Mouse (Mus musculus) midbrain, embryonic 11.5 days (tissue): ENCODE results near the gene Gtsf2. TPM values are rescaled to one million over a fixed set of nuclear protein-coding genes. Genes with fewer than 3 reads are reported as not detected.

Source experiments
- ATAC-seq: fragments of 200-750 bp; cut with Nextera tagmentation; 2 replicates; pipeline ENCODE4 v1.8.0; 2017; ENCODE audit warnings: moderate TSS enrichment, moderate library complexity; ENCODE audit not compliant: low FRiP score
- DNase-seq: peaks from one replicate; pipeline ENCODE4 v3.0.0; 2015; ENCODE audit warnings: low spot score; ENCODE audit errors: missing footprints
- H3K27ac ChIP-seq: fragments of 300-500 bp; sonication (generic); 2 replicates; pipeline ENCODE4 v1.5.1; 2014; ENCODE audit warnings: low read depth, low read length
- H3K27me3 ChIP-seq: fragments of 300-500 bp; sonication (generic); 2 replicates; pipeline ENCODE4 v1.6.1; 2014; ENCODE audit warnings: mild to moderate bottlenecking, low read length, moderate library complexity, mixed read lengths; ENCODE audit not compliant: control insufficient read depth, insufficient read depth
- H3K36me3 ChIP-seq: fragments of 300-500 bp; sonication (generic); 2 replicates; pipeline ENCODE4 v1.6.1; 2014; ENCODE audit warnings: mild to moderate bottlenecking, low read length, moderate library complexity, mixed read lengths; ENCODE audit not compliant: control insufficient read depth, insufficient read depth
- H3K4me1 ChIP-seq: fragments of 300-500 bp; sonication (generic); 2 replicates; pipeline ENCODE4 v1.6.1; 2014; ENCODE audit warnings: low read length; ENCODE audit not compliant: control insufficient read depth, insufficient read depth
- H3K4me2 ChIP-seq: fragments of 300-500 bp; sonication (generic); 2 replicates; pipeline ENCODE4 v1.6.1; 2014; ENCODE audit warnings: mild to moderate bottlenecking, moderate library complexity
- H3K4me3 ChIP-seq: fragments of 300-500 bp; sonication (generic); 2 replicates; pipeline ENCODE4 v1.5.1; 2014; ENCODE audit warnings: low read depth, low read length
- H3K9ac ChIP-seq: fragments of 300-500 bp; sonication (generic); 2 replicates; pipeline ENCODE4 v1.6.1; 2014; ENCODE audit warnings: low read length
- H3K9me3 ChIP-seq: fragments of 300-500 bp; sonication (generic); 2 replicates; pipeline ENCODE4 v1.6.1; 2016; ENCODE audit warnings: low read length; ENCODE audit not compliant: control insufficient read depth
- WGBS: fragments of 180-500 bp; shearing (Covaris S2); extraction: QIAGEN DNeasy Blood & Tissue Kit; methylation state at CpG from one replicate; pipeline ENCODE4 v1.1.7; 2014; 5-methylcytosine and 5-hydroxymethylcytosine counted together
- polyA plus RNA-seq: library from polyadenylated mRNA; unstranded; fragments of >200 nt; fragmentation: Nextera tagmentation; extraction: Ambion mirVana; gene quantifications from 2 replicates; pipeline ENCODE4 v1.2.1, GENCODE M21; 2014

Gene Gtsf2
- polyA plus RNA-seq: 0.23 TPM in 1 of 2 replicates, not detected in the other

DNA sequence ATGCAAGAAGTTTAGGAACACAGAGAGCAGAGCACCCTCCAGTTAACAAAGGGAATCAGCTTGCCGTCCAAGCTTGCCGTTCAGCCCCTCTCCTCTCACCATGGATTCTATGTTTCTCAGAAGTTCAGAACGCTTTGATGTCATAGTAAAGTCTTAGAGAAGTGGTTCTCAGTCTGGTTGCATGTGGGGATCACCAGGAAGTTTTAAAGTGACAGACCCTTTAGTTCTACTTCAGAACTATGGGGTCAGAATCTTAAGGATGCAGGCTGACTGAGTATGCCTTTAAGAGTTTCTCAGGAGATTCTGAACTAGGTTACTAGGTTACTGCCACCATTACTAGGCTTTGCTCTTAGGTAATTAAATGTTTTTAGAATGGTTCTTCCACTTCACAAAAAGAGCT lies at the start of gene Gtsf2:
Gtsf2 (minus strand) TSS at position 101 of the 400 bp plus-strand sequence.
- no peaks in the 10 kb centered on the region for H3K9me3 ChIP-seq
- H3K27me3 ChIP-seq: no peaks in the 10 kb centered on the region
- no peaks in the 10 kb centered on the region for H3K36me3 ChIP-seq
- H3K27ac ChIP-seq: no peak within 1 kb of the TSS
- H3K4me1 ChIP-seq: no peaks in the 10 kb centered on the region
- WGBS: 27% methylated on average over 3 of the region's 3 CpGs
- DNase-seq (no peak), ATAC-seq (no peak)
- H3K4me2 ChIP-seq: no peak within 1 kb of the TSS
- H3K4me3 ChIP-seq: no peak within 1 kb of the TSS
- H3K9ac ChIP-seq: no peak within 1 kb of the TSS

DNA sequence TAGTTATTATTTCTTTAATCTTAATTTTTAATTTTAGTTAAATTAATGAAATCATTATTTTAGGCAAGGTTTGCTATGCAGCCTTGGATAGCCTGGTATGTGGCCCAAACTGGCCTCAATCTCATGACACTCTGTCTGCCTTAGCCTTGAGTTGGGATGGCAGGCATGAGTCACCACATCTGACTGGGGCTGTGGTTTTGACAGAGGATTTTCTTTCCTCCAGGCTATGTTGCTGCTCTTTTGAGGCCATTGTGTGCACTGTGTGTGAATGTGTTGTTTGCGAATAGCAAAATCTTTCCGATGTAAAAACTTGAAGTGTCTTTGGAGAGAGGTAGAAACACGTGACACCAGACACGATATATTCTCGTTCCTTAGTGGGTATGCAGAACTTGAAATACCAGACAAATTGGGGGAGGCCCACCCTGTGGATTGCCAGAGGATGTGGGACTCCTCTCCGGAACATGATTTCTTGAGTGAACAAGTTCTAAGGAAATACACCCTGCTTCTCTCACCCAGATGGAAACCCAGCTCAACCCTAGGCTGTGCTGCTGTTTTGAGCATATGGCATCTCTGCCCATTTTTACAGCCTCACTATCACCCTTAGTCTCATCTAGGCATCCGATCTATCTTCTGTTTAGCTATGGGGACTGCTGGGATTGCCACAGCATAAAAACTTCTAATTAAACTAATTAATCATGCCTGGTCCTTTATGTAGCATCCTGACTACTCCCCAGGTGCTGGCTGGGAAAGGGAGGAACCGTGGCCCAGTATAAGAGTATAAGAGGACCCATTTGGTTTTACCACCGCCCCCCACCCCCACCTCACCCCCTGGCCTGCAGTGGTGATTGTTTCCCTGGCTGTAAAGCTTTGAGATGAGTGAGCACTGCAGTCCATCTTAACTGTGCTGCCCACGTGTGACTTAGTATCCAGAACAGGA lies 48.2 kb upstream of the Gtsf2 start:
- H3K4me1 ChIP-seq: 0 out of 2 replicates have a peak, but pooled peaks cover 5% of the 10 kb centered on the region
- ATAC-seq: no peak
- H3K36me3 ChIP-seq: no peaks in the 10 kb centered on the region
- no peaks in the 10 kb centered on the region for H3K9me3 ChIP-seq
- H3K27me3 ChIP-seq: no peaks in the 10 kb centered on the region
- H3K4me2 ChIP-seq: no peak overlapping the region
- H3K4me3 ChIP-seq: no peak overlapping the region
- WGBS: 81% methylated on average over 10 of the region's 10 CpGs
- H3K27ac ChIP-seq: no peak overlapping the region
- H3K9ac ChIP-seq: no peak overlapping the region
- DNase-seq: peak; percentile 69

GRCm38 (mm10) chr15:103488336-103488735 lies 40.1 kb upstream of the Gtsf2 start:
- Histone ChIP-seq H3K27me3 (no peaks in the 10 kb centered on the region), H3K9me3 (no peaks in the 10 kb centered on the region), H3K4me1 (peaks cover 7% of the 10 kb centered on the region; the same call in 1 of the 2 replicates), H3K4me3 (no peak overlapping the region), H3K9ac (no peak overlapping the region), H3K36me3 (no peaks in the 10 kb centered on the region), H3K27ac (no peak overlapping the region), H3K4me2 (no peak overlapping the region)
- DNase-seq (no peak), ATAC-seq (no peak)
- 64% methylated on average over 4 of the region's 4 CpGs for WGBS

GRCm38 (mm10) chr15:103486658-103487057 lies 38.4 kb upstream of the Gtsf2 start:
- H3K4me2 ChIP-seq: no peak overlapping the region
- H3K27me3 ChIP-seq: no peaks in the 10 kb centered on the region
- no peak overlapping the region for H3K27ac ChIP-seq
- no peak overlapping the region; the same call in 1 of the 2 replicates for H3K9ac ChIP-seq
- DNase-seq (no peak), ATAC-seq (no peak)
- no peak overlapping the region for H3K4me3 ChIP-seq
- H3K9me3 ChIP-seq: no peaks in the 10 kb centered on the region
- H3K36me3 ChIP-seq: no peaks in the 10 kb centered on the region
- peaks cover 3% of the 10 kb centered on the region; the same call in 1 of the 2 replicates for H3K4me1 ChIP-seq
- WGBS: 79% methylated on average over 1 of the region's 1 CpGs

DNA sequence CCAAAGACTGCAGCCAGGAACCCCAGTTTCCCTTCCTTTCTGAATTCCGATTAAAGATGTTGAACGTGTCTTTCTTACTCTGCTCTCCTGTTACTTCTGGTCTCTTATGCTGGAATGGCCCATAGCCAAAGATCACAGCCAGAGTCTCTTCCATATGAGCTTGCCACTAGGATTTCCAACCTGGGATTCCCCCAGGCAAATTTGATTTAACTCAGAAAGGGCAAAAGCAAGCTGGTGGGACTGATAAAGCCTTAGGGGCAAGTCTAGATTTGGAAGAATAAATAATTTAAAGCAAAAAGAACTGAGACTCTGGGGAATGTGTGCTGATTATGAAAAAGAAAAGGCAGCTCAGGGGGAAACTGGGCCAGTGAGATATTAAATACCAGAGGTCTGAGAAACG lies 36.8 kb upstream of the Gtsf2 start:
- Histone ChIP-seq H3K4me2 (no peak overlapping the region), H3K4me3 (no peak overlapping the region), H3K36me3 (no peaks in the 10 kb centered on the region), H3K4me1 (peaks cover 3% of the 10 kb centered on the region; the same call in 1 of the 2 replicates), H3K9me3 (no peaks in the 10 kb centered on the region), H3K9ac (no peak overlapping the region), H3K27ac (no peak overlapping the region), H3K27me3 (no peaks in the 10 kb centered on the region)
- DNase-seq: no peak
- ATAC-seq: no peak
- 66% methylated on average over 3 of the region's 3 CpGs for WGBS

- no peaks in the 10 kb centered on the region for H3K27me3 ChIP-seq
- no peaks in the 10 kb centered on the region for H3K36me3 ChIP-seq
- no peaks in the 10 kb centered on the region for H3K9me3 ChIP-seq
- 45% methylated on average over 2 of the region's 2 CpGs for WGBS
- no peak overlapping the region for H3K4me3 ChIP-seq
- no peak overlapping the region for H3K4me2 ChIP-seq
- ATAC-seq (no peak), DNase-seq (no peak)
- no peak overlapping the region for H3K9ac ChIP-seq
- no peak overlapping the region for H3K27ac ChIP-seq
- H3K4me1 ChIP-seq: peaks cover 3% of the 10 kb centered on the region; the same call in 1 of the 2 replicates
Observed at GRCm38 (mm10) chr15:103484490-103484889, 36.2 kb upstream of the Gtsf2 start.

DNA sequence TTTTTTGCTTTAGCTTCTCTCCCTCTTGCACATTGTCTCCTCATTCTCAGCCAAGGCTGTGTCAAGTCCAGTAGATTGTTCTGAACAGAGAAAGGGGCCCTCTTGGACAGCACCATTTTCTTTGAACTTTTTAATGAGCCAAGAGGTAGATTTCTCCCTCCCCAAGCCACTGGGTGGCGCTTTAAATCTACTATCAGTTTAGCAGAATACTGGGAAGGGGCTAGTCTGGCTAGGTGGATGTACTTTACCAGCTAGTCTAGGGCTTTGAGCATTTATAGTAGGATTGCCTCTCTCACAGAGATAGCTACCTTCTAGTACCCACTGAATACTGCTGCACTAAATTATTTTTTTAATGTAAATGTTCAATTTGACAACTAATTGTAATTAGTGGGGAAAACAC lies 34.2 kb upstream of the Gtsf2 start:
- ATAC-seq (peak; percentile 63), DNase-seq (peak; percentile 96)
- Histone ChIP-seq H3K27ac (no peak overlapping the region), H3K4me2 (no peak overlapping the region), H3K9ac (no peak overlapping the region), H3K4me1 (peaks cover 3% of the 10 kb centered on the region; the same call in 1 of the 2 replicates), H3K4me3 (no peak overlapping the region), H3K36me3 (no peaks in the 10 kb centered on the region), H3K9me3 (no peaks in the 10 kb centered on the region), H3K27me3 (no peaks in the 10 kb centered on the region)
- WGBS: 5% methylated on average over 1 of the region's 1 CpGs

DNA sequence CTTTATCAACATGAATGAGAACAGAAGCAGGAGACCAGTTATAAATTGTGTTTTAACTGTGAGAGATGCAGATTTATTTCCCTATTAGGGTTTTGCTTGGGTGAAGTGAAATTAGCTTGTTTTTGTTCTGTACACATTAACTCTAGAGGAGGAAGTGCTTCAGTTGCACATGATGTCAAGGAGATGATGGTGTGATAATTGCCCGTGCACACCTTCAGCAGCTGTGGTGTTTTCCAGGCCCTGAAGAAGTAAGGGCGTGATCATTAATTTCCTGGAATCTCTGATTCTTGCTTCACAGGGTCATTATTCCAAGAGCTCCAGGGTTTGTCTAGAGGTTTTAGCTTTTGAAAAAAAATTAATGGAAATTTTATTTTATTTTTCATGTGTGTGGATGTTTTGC lies 31.9 kb upstream of the Gtsf2 start:
- no peak overlapping the region for H3K9ac ChIP-seq
- WGBS: 87% methylated on average over 2 of the region's 2 CpGs
- no peak for DNase-seq
- no peaks in the 10 kb centered on the region for H3K9me3 ChIP-seq
- ATAC-seq: no peak
- no peak overlapping the region for H3K4me3 ChIP-seq
- no peaks in the 10 kb centered on the region for H3K27me3 ChIP-seq
- no peak overlapping the region for H3K4me2 ChIP-seq
- H3K4me1 ChIP-seq: peaks cover 3% of the 10 kb centered on the region; the same call in 1 of the 2 replicates
- no peak overlapping the region for H3K27ac ChIP-seq
- no peaks in the 10 kb centered on the region for H3K36me3 ChIP-seq

DNA sequence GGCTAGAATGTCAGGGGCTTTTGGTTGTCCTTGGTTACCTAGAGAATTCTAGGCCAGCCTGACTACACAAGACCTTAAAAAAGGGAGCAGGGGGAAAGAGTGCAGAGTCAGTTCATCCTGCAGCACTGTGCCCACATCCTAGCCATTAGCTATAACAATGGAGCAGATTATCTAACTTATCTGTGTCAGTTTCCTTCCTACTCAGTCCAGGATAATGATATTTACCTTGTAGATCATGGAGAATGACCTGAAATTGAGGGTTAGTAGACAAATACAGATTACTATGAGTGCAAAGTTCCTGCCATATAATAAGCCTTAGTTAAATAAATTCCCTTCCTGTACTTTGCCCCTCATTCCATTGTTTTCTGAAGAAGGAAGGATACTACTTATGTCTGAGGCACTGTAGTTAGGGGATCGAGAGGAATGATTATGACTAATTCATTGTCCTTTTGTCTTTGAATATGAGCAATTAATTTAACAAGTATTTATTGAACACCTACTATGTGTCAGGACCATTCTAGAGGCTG lies 30.9 kb upstream of the Gtsf2 start:
- Histone ChIP-seq H3K4me1 (no peaks in the 10 kb centered on the region), H3K4me3 (no peak overlapping the region), H3K9ac (no peak overlapping the region), H3K4me2 (no peak overlapping the region), H3K36me3 (no peaks in the 10 kb centered on the region), H3K27me3 (no peaks in the 10 kb centered on the region), H3K9me3 (no peaks in the 10 kb centered on the region), H3K27ac (no peak overlapping the region)
- no peak for ATAC-seq
- 64% methylated on average over 1 of the region's 1 CpGs for WGBS
- DNase-seq: no peak
